Mouse (Mus musculus) brain, adult 10 weeks (tissue): ENCODE results near the gene Zfp160. TPM values are rescaled to one million over a fixed set of nuclear protein-coding genes. Genes with fewer than 3 reads are reported as not detected.

Experiments used
- polyA plus RNA-seq: library from polyadenylated mRNA; stranded (reverse); fragments of 350-450 nt; fragmentation: Illumina TruSeq; extraction: RNeasy Lipid Tissue Mini Kit (QIAGEN cat#74804); gene quantifications from one replicate; pipeline ENCODE4 v1.2.3, GENCODE M21; 2015; ENCODE audit warnings: low read depth, low replicate concordance

The Zfp160 gene
- polyA plus RNA-seq = 21.0 TPM

GRCm38 (mm10) chr17:21008382-21009331, at the start of gene Zfp160:
Gene Zfp160 (plus strand): TSS chr17:21008903.

GRCm38 (mm10) chr17:20996364-20996763, 12.3 kb upstream of the Zfp160 start, which contains the start of gene Vmn1r233:
Gene Vmn1r233 (minus strand): TSS chr17:20996464.

Other genes starting within 250 kb of the Zfp160 start
- gene Vmn1r228, start 222.7 kb upstream of the Zfp160 start, polyA plus RNA-seq = not detected
- gene Vmn1r229, start 197.3 kb upstream of the Zfp160 start, polyA plus RNA-seq = not detected
- gene Vmn1r230, start 168.5 kb upstream of the Zfp160 start, polyA plus RNA-seq = not detected
- not detected for gene Vmn1r231, start 103.8 kb upstream of the Zfp160 start, polyA plus RNA-seq
- not detected for gene Vmn1r232, start 89.2 kb upstream of the Zfp160 start, polyA plus RNA-seq
- 515 TPM for gene Ppp2r1a, start 63.6 kb upstream of the Zfp160 start, polyA plus RNA-seq
- gene Vmn1r233, start 12.4 kb upstream of the Zfp160 start, polyA plus RNA-seq = not detected
- gene Vmn1r234, start 217.2 kb downstream of the Zfp160 start, polyA plus RNA-seq = not detected
- gene Vmn1r235, start 247.5 kb downstream of the Zfp160 start, polyA plus RNA-seq = not detected